Mouse (Mus musculus) cerebellum, adult 11-12 months (tissue): Measurements from ENCODE around the gene Cdk17.
"Not testable (repeated sequence)": the region's sequence is repeated elsewhere in the genome, so short reads cannot be mapped to it uniquely, and the experiment has no call there.

Experiments
- DNase-seq: peaks from one replicate; pipeline ENCODE4 v3.0.0; 2022

Cdk17 gene

GRCm38 (mm10) chr10:93143285-93143985 lies 17.2 kb upstream of the Cdk17 start:
- no peak for DNase-seq

GRCm38 (mm10) chr10:93143986-93144314 lies 16.7 kb upstream of the Cdk17 start:
- no peak for DNase-seq

GRCm38 (mm10) chr10:93144579-93144978 lies 16.1 kb upstream of the Cdk17 start:
- DNase-seq: no peak

GRCm38 (mm10) chr10:93145088-93145487 lies 15.6 kb upstream of the Cdk17 start:
- DNase-seq: no peak

DNA sequence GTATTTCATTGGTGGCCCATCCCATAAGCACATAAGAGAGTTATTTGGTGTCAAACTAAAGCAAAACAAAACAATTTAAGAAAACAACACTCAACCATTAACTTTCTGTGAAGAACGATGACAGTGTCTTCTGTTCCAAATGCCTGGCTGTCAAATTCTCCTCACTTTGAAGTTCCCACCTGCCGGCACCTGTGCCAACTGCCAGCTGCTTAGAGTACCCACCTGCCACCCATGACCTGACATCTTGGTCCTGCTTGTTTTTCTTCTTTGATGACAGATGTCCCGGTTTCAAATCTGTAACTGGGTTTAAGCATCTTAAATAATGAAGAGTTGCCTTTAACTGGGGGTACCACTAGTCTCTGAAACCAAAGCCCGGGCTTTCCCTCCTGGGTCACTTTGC lies 14.1 kb upstream of the Cdk17 start:
- no peak for DNase-seq

DNA sequence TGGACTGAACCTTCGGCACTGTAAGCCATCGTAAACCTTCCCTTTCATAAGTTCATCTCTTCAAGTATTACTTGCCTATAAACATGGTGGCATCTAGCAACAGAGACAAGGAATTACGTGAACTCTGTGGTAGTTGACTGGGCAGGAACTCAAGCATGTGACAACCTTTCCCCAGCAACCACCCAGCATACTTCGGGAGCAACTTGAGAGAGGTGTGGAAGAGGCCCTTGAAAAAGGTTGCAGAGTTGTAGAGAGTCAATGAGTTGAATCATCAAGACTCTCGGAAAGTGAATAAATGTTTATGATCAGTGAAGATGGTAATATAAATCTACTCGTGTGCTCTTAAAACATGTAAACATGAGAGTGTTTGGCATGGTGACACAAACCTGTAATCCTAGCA lies 13.0 kb upstream of the Cdk17 start:
- DNase-seq: no peak

DNA sequence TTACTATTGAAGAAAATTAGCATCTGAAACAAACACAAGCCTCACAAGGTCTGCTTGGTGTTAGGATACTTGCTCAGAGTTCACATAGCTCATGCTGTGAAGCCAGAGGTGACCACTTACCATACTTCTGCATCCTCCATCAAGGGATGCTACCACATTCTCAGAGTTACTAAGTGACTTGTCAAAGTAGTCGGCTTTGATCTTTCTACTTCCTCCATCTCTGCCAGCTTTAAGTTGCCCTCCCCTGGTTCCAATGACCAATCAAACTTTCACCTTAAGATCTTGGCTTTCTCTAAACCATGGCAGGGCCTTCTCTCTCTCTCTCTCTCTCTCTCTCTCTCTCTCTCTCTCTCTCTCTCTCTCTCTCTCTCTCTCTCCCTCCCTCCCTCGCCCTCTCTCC lies 11.1 kb upstream of the Cdk17 start:
- no peak for DNase-seq

DNA sequence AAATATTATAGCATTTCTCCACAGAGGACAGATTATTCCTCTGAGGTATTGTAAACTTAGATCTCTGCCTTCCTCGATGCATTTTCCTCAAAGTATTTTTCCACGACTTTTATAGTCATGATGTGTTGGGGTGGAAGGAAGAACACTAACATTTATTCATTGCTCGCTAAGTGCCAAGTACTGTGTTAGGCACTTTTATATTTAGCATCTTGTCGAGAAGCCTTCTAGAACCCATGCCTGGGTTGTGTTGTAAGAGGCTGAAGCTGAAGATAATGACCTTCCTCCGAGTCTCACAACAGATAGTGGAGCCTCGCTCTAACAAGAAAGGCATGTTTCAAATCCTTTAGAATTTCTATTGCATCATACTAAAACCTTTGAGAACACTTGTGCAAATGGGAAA lies 8.9 kb upstream of the Cdk17 start:
- no peak for DNase-seq

- no peak for DNase-seq
These were observed 8.0 kb upstream of the Cdk17 start for GRCm38 (mm10) chr10:93152698-93153097.

DNA sequence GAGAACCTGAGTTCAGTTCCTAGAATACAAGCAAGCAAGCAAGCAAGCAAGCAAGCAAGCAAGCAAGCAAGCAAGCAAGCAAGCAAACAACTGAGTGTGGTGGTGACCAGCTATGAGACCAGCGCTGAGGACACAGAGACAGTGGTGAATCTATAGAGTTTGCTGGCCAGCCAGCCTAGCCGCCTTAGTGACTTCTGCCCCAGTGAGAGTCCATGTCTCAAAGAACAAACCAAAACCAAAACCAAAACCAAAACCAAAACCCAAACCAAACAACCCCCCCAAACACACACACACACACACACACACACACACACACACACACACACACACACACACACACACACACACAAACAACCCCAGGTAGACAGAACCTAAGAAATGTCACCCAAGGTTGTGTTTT lies 7.3 kb upstream of the Cdk17 start:
- DNase-seq: not testable (repeated sequence)

- no peak for DNase-seq
These were observed 801 bp upstream of the Cdk17 start for GRCm38 (mm10) chr10:93159651-93160496.

DNA sequence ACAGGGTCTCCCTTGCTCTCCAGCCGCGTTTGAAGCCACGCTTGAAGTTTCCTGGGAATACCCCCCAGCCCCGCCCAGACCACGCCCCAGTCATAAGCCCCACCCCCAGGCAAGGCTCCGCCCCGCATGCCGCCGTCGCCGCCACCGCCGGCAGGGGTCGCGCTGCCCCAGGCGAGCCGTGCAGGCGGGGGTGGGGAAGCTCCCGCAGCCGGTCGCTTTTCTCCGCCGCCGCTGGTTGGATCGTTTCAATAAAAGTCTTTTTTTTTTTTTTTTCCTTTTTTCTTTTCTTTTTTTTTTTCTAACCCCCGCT lies 223 bp upstream of the Cdk17 start:
- peak; percentile 80 for DNase-seq

GRCm38 (mm10) chr10:93161511-93162275 lies 1.0 kb downstream of the Cdk17 start:
- peak; percentile 74 for DNase-seq

GRCm38 (mm10) chr10:93162276-93162971 lies 1.7 kb downstream of the Cdk17 start:
- no peak for DNase-seq

- no peak for DNase-seq
These were observed 2.4 kb downstream of the Cdk17 start for GRCm38 (mm10) chr10:93162972-93163660.

GRCm38 (mm10) chr10:93163711-93164488 lies 3.2 kb downstream of the Cdk17 start:
- no peak for DNase-seq

DNA sequence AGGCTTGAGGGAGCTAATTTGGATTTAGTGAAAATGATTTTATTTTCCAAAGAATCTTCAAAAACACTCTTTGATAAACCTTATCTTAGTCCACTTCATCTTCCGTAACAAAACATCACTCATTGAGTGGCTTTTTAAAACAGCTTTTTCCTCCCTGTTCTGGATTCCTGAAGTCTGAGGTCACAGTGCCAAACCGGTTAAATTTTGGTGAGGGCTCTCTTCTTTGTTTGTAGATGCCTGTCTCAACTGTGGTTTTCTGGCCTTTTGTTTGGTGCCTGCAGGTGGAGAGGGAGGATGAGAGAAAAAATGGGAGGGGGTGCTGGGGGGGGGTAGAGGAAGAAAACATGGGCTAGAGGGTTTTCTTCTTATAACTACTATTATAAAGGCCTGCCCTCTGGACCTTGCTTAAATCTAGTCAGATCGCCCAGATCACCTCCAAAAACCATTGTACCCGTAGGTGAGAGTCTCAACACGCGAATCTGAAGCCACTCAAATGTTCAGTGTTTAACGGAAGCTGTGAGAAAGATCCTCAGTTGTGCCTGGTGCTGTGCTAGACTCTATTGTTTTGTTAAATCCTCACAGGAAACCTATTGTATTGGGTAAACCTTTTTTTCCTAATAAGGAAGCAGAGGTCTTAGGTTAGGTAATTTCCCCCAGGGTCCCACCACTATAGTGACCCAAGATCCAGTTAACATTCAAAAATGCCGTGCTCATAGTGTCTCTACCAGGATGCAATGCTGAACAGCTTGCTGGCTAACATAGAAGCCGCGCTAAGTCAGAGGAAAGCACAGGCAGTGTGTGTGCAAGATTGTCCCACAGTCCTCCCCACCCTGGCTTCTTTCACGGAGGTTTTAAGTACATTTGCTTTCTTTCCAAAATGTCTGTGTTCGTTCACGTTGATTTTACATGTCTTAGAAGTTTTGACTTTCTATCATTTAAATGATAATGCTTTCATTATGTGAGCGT lies 5.0 kb downstream of the Cdk17 start:
- DNase-seq: no peak

DNA sequence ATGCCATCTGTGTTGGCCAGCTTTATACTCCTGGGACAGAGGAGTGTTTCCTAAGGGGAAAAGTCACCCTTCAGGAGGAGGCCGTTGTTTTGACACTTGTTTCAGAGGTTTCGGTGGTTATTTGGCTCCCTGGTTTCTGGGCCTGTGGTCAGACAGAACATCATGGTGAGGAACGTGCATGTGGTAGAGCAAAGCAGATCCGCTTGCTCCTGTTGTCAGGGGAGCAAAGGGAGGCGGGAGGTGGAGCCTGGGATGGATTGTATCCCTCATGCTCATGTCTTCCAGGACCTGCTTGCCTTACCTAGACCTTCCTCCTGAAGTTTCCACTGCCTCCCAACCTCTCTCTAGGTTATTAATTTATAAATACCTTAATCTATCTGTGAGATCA lies 5.7 kb downstream of the Cdk17 start:
- peak; percentile 58 for DNase-seq

GRCm38 (mm10) chr10:93167311-93167710 lies 6.6 kb downstream of the Cdk17 start:
- no peak for DNase-seq

DNA sequence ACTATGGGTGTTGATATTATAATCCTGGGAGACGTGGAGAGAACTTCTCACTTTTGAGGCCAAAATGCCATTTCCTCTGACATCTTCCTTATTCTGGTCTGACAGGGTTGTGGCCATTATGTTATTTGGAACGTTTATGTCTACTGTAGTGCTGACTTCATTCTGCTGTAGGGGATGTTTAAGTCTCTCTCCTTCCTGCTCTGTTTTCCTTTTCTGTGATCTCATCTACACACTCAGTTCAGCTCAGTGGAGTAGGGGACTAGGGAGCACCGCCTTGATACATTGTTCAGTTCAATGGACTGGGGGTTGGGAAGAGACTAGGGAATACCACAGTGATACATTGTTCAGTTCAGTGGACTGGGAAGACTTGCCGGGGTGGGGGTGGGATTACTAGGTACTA lies 7.4 kb downstream of the Cdk17 start:
- no peak for DNase-seq
